Mouse (Mus musculus): ENCODE measurements around the gene Slc38a9. TPM values are rescaled to one million over a fixed set of nuclear protein-coding genes. Genes with fewer than 3 reads are reported as not detected.
"Not testable (repeated sequence)": the region's sequence is repeated elsewhere in the genome, so short reads cannot be mapped to it uniquely, and the experiment has no call there.

The Slc38a9 gene
- polyA plus RNA-seq, 1 experiment from 2014 or later: 11.8 TPM

- Histone ChIP-seq H3K9ac (no peak overlapping the region), H3K9me3 (no peaks in the 10 kb centered on the region), H3K4me1 (replicated peaks) (no peaks in the 10 kb centered on the region), H3K4me2 (replicated peaks) (no peak overlapping the region), H3K4me3 (replicated peaks) (no peak overlapping the region), H3K27me3 (replicated peaks) (no peaks in the 10 kb centered on the region), H3K36me3 (peaks cover 6% of the 10 kb centered on the region; the same call in 1 of the 2 replicates), H3K27ac (no peak overlapping the region)
- WGBS: 79% methylated on average over 10 of the region's 10 CpGs
- ATAC-seq: peak; percentile 56
Observed at GRCm38 (mm10) chr13:112692870-112693553, 32.5 kb downstream of the Slc38a9 start.

DNA sequence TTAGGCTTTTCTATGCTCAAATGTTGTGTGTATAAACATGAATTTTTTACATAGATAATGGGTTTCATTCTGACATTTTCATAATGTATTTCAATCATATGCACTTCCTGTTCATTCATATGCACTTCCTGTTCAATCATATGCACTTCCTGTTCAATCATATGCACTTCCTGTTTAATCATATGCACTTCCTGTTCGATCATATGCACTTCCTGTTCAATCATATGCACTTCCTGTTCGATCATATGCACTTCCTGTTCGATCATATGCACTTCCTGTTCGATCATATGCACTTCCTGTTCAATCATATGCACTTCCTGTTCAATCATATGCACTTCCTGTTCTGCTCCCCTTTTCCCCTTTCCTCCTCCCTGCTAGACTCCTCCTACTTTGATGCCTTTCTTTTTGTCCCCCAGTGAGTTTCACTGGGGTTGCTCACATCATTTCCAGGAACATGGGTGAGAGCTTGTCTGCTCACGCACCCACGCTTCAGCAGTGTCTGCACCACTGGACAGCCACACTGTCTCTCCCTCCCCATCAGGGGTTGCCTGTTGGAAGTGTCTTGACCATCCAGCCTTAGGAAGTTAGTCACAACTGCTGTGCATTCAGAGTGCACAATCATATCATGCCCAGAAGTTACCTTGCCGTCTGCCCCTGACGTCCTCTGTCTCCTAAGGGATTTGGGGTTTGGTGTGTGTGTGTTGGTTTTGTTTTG lies 35.1 kb downstream of the Slc38a9 start:
- H3K4me3 ChIP-seq (replicated peaks): no peak overlapping the region
- H3K4me2 ChIP-seq (replicated peaks): no peak overlapping the region
- no peaks in the 10 kb centered on the region for H3K9me3 ChIP-seq
- no peaks in the 10 kb centered on the region for H3K27me3 ChIP-seq (replicated peaks)
- WGBS: 95% methylated on average over 8 of the region's 8 CpGs
- no peaks in the 10 kb centered on the region for H3K4me1 ChIP-seq (replicated peaks)
- no peak overlapping the region for H3K27ac ChIP-seq
- peaks cover 6% of the 10 kb centered on the region for H3K36me3 ChIP-seq
- ATAC-seq: no peak
- H3K9ac ChIP-seq: no peak overlapping the region

- no peaks in the 10 kb centered on the region; the same call in 1 of the 2 replicates for H3K36me3 ChIP-seq
- no peaks in the 10 kb centered on the region for H3K9me3 ChIP-seq
- H3K27ac ChIP-seq: no peak overlapping the region
- WGBS: 89% methylated on average over 8 of the region's 8 CpGs
- no peak overlapping the region for H3K4me2 ChIP-seq (replicated peaks)
- no peak for ATAC-seq
- no peaks in the 10 kb centered on the region for H3K4me1 ChIP-seq (replicated peaks)
- no peak overlapping the region for H3K4me3 ChIP-seq (replicated peaks)
- H3K9ac ChIP-seq: no peak overlapping the region
- no peaks in the 10 kb centered on the region for H3K27me3 ChIP-seq (replicated peaks)
Observed at GRCm38 (mm10) chr13:112701256-112701655, 40.7 kb downstream of the Slc38a9 start.

DNA sequence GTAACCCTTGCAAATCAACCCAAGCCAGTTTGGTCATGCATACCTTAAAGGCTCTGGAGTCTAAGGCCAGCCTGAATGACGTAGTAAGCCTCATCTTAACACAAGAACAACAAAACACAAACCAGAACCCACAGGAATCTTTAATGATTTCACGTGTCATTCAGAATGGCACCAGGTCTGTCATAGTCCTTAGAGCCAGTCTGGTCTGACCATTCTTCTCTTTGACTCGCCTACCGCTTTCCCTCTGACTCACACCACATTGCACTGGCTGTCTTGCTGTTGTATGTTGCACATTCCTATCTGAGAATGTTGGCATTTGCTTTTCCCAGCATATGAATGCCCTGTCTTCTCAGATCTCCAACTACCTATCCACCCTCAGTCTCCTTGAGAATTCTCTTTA lies 45.8 kb downstream of the Slc38a9 start:
- WGBS: 92% methylated on average over 4 of the region's 4 CpGs
- no peak overlapping the region for H3K27ac ChIP-seq
- H3K4me3 ChIP-seq (replicated peaks): no peak overlapping the region
- H3K36me3 ChIP-seq: no peaks in the 10 kb centered on the region
- ATAC-seq: no peak
- no peaks in the 10 kb centered on the region for H3K9me3 ChIP-seq
- no peak overlapping the region for H3K9ac ChIP-seq
- H3K27me3 ChIP-seq (replicated peaks): no peaks in the 10 kb centered on the region
- no peaks in the 10 kb centered on the region for H3K4me1 ChIP-seq (replicated peaks)
- no peak overlapping the region for H3K4me2 ChIP-seq (replicated peaks)

DNA sequence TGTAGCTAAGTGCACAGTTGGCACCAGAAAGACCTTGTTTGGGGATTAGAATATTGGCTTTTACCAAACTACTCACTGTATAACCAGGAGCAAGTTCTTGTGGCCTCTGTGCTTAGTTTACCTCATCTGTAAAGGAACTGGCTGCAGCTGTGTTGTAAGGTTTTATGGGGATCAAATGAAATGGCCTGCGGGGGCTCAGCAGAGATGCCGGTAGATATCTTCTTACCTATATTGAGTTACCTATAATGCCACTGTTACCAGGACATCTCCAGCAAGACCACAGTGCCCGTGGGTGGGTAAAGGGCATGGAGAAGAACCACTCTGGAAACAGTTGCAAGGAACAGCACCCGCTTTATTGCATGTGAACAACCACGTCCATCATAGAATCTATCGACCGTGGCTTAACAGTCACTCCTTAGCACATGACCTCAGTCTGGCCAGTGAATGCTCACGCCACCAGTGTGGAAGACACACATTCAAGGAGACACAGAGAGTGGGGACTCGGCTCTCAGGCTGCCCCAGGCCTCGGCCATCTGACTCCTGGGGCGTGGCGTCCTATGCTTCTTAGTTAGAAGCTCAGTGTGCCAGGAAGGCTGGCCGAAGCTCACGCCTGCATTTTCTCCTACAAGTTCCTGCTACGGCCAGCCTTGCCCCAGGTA lies 59.7 kb downstream of the Slc38a9 start:
- Histone ChIP-seq H3K4me2 (replicated peaks) (no peak overlapping the region), H3K9me3 (no peaks in the 10 kb centered on the region), H3K4me3 (replicated peaks) (no peak overlapping the region), H3K36me3 (no peaks in the 10 kb centered on the region), H3K9ac (no peak overlapping the region), H3K4me1 (replicated peaks) (peaks cover 7% of the 10 kb centered on the region; the same call in 1 of the 2 replicates), H3K27ac (no peak overlapping the region), H3K27me3 (replicated peaks) (no peaks in the 10 kb centered on the region)
- no peak for ATAC-seq
- WGBS: 87% methylated on average over 15 of the region's 15 CpGs

DNA sequence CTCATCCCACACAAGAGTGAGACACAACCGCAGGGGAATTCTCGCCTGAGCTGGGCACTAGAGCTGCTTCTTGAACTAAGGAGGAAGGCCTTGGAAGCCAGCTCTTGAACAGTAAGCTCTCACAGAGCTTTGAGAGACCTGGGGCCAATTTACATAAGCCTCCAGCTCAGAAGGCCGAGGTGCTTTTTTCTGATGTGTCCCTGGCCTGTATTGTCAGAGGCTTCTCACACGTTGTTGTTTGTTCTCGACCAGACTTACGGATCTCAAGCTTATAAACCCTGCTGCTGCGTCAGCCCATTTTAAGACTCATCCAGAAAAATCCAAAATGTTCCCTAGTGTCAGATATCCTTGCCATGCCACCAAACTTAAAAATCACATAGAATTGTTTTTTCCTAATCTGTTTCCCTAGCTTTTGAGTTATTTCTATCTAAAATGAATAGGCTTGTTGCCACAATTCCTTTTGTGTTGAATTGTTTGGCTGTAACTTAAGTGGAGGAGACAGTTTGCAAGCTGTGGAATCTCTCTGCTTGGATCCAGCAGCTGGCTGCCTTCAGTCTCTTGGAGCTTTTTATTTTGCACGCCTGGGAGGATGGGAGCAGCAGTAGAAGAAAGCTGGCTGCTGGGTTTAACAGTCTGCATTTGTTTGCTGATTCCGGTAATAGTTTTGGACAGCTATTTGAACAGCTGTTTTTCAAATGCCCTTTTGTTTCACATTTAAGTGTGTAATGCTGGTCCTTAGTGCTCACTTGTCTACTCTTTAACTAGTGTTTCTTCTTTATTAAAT lies 61.6 kb downstream of the Slc38a9 start:
- peaks cover 7% of the 10 kb centered on the region; the same call in 1 of the 2 replicates for H3K4me1 ChIP-seq (replicated peaks)
- WGBS: 48% methylated on average over 9 of the region's 9 CpGs
- no peaks in the 10 kb centered on the region for H3K27me3 ChIP-seq (replicated peaks)
- no peaks in the 10 kb centered on the region for H3K36me3 ChIP-seq
- no peaks in the 10 kb centered on the region for H3K9me3 ChIP-seq
- ATAC-seq: peak; percentile 83; the same call in 1 of the 2 replicates
- H3K27ac ChIP-seq: peak overlapping the region; percentile 77
- no peak overlapping the region for H3K4me3 ChIP-seq (replicated peaks)
- H3K4me2 ChIP-seq (replicated peaks): no peak overlapping the region
- H3K9ac ChIP-seq: no peak overlapping the region

DNA sequence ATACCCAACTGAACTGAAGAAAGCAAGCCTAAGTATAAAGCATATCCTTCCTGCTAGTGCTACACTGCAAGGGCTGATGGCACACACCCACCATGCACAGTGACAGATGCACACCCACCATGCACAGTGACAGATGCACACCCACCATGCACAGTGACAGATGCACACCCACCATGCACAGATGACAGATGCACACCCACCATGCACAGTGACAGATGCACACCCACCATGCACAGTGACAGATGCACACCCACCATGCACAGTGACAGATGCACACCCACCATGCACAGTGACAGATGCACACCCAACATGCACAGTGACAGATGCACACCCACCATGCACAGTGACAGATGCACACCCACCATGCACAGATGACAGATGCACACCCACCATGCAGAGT lies 63.7 kb downstream of the Slc38a9 start:
- not testable (repeated sequence) for H3K27ac ChIP-seq; H3K9me3 ChIP-seq; H3K27me3 ChIP-seq (replicated peaks); H3K4me2 ChIP-seq (replicated peaks); H3K36me3 ChIP-seq; H3K4me3 ChIP-seq (replicated peaks); H3K9ac ChIP-seq; H3K4me1 ChIP-seq (replicated peaks); ATAC-seq

GRCm38 (mm10) chr13:112726002-112726401 lies 65.5 kb downstream of the Slc38a9 start:
- Histone ChIP-seq H3K4me1 (replicated peaks) (peaks cover 3% of the 10 kb centered on the region; the same call in 1 of the 2 replicates), H3K27me3 (replicated peaks) (no peaks in the 10 kb centered on the region)
- 64% methylated on average over 3 of the region's 3 CpGs for WGBS

GRCm38 (mm10) chr13:112733311-112733710 lies 72.8 kb downstream of the Slc38a9 start:
- no peaks in the 10 kb centered on the region for H3K27me3 ChIP-seq (replicated peaks)
- H3K36me3 ChIP-seq: no peaks in the 10 kb centered on the region
- no peaks in the 10 kb centered on the region for H3K9me3 ChIP-seq
- ATAC-seq: no peak
- H3K4me1 ChIP-seq (replicated peaks): peaks cover 5% of the 10 kb centered on the region; the same call in 1 of the 2 replicates
- no peak overlapping the region for H3K4me3 ChIP-seq (replicated peaks)
- no peak overlapping the region for H3K4me2 ChIP-seq (replicated peaks)
- no peak overlapping the region for H3K9ac ChIP-seq
- no peak overlapping the region for H3K27ac ChIP-seq
- WGBS: 93% methylated on average over 12 of the region's 12 CpGs

More at GRCm38 (mm10) chr13:112726002-112726401, 65.5 kb downstream of the Slc38a9 start:
- no peak overlapping the region for H3K4me2 ChIP-seq (replicated peaks)
- H3K27ac ChIP-seq: no peak overlapping the region
- no peak for ATAC-seq
- H3K36me3 ChIP-seq: no peaks in the 10 kb centered on the region
- no peaks in the 10 kb centered on the region for H3K9me3 ChIP-seq
- H3K9ac ChIP-seq: no peak overlapping the region
- H3K4me3 ChIP-seq (replicated peaks): no peak overlapping the region

DNA sequence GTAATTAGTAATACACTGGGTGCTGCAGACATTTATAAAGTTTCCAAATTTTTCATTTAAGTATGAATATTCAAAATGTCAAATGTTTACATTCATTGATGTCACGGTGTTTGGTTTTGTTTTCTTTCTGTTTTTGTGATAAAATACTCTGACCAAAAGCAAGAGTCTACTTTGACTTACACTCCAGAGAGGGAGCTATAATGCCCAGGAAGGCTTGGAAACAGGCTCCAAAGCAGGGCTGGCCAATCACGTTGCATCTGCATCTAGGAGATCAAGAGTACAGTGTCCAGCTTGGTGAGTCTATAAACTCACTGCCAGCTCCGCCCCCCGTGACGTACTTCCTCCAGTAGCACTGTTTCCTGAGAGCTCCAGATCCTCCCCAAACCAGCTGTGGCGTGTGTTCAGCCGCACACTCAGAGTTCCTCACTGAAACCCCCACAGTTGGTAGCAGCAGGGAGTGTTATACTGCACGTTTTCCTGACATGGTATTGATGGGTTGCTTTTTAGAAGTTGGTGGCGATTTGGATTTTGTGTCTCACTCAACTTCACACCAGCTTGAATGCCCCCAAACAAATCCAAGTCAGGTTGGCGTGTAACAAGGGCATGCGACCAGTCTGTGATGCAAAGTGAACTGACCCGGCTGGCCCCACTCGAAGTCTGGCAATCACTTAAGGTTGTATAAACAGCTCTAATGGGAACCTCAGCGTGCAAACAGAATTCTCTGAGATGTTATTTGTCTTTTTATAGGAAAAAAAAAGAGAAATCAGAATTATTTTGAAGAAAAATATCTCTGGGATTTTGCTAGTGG lies 74.6 kb downstream of the Slc38a9 start:
- Histone ChIP-seq H3K4me2 (replicated peaks) (peak overlapping the region; percentile 3; the same call in 1 of the 2 replicates), H3K27me3 (replicated peaks) (no peaks in the 10 kb centered on the region), H3K4me3 (replicated peaks) (no peak overlapping the region), H3K27ac (peak overlapping the region; percentile 40; the same call in 1 of the 2 replicates), H3K9ac (no peak overlapping the region), H3K9me3 (no peaks in the 10 kb centered on the region), H3K4me1 (replicated peaks) (peaks cover 5% of the 10 kb centered on the region; the same call in 1 of the 2 replicates), H3K36me3 (no peaks in the 10 kb centered on the region)
- WGBS: 55% methylated on average over 14 of the region's 14 CpGs
- ATAC-seq: peak; percentile 47; the same call in 1 of the 2 replicates

- WGBS: 86% methylated on average over 10 of the region's 10 CpGs
- Histone ChIP-seq H3K36me3 (no peaks in the 10 kb centered on the region), H3K27me3 (replicated peaks) (no peaks in the 10 kb centered on the region), H3K9ac (no peak overlapping the region), H3K27ac (no peak overlapping the region), H3K4me1 (replicated peaks) (peaks cover 5% of the 10 kb centered on the region; the same call in 1 of the 2 replicates), H3K9me3 (no peaks in the 10 kb centered on the region), H3K4me3 (replicated peaks) (no peak overlapping the region), H3K4me2 (replicated peaks) (no peak overlapping the region)
- ATAC-seq: no peak
Observed at GRCm38 (mm10) chr13:112736407-112736806, 75.9 kb downstream of the Slc38a9 start.

All from intestine, embryonic 15.5 days (tissue).